Mouse (Mus musculus): Measurements from ENCODE around the gene Magi3. TPM values are rescaled to one million over a fixed set of nuclear protein-coding genes. Genes with fewer than 3 reads are reported as not detected.

Magi3 gene
- total RNA-seq (2021) = 10 to 100 TPM; 19.0 to 21.5 TPM
- long read RNA-seq, experiment 1, full-length matches to known transcripts = 5 of 12 reads
- long read RNA-seq, experiment 1, partial matches to known transcripts = 6 of 12 reads
- long read RNA-seq, experiment 1, other reads (novel, unspliced or antisense) = 1 of 12 reads
- long read RNA-seq, experiment 2, full-length matches to known transcripts = 10 of 14 reads
- long read RNA-seq, experiment 2, partial matches to known transcripts = 1 of 14 reads
- long read RNA-seq, experiment 2, other reads (novel, unspliced or antisense) = 3 of 14 reads

DNA sequence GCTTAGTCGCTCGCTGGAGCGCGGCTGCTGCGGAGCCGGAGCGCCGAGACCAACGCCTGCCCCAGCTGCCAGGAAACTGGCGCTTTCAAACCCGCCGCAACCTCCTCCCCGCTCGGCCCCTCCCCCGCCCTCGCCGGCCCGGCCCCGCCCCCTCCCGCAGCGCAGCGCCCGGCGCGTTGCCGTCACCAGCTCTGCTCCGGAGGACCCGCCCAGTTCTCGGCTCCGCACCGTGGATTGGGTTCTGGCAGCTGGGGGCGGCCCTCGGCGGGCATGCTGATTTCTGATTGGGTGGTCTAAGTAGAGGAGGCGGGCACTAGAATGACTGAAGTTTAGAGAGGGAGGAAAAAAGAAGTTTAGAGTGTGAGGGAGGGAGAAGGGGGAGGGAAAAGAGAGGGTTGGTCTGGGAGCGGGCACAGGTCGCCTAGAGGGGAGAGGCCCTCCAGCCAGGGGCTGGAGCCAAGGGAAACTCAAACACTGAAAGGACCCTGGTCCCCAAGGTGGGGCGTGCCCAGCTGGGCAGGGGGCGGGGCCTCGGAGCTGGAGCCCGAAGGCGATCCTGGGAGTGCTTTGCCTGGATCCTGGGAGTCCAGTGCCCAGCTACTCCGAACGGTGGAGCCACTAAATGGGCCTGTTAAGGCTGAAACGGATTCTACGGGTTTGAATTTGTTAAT lies at the start of gene Magi3:
TSS of gene Magi3 (minus strand) at position 80 of the 671 bp plus-strand sequence.
- peak; percentile 96 to 97 for DNase-seq (ENCODE audit: low spot score in 2 of 2)

GRCm38 (mm10) chr3:104264530-104265145 lies 44.5 kb upstream of the Magi3 start:
- no peak for DNase-seq (ENCODE audit: low spot score in 2 of 2)

- DNase-seq (ENCODE audit: low spot score in 2 of 2) = no peak
These were observed 40.0 kb upstream of the Magi3 start for GRCm38 (mm10) chr3:104260221-104260620.

- DNase-seq (ENCODE audit: low spot score in 2 of 2) = no peak
These were observed 39.0 kb upstream of the Magi3 start for GRCm38 (mm10) chr3:104259168-104259567.

GRCm38 (mm10) chr3:104257041-104257440 lies 36.9 kb upstream of the Magi3 start:
- DNase-seq (ENCODE audit: low spot score in 2 of 2) = no peak

DNA sequence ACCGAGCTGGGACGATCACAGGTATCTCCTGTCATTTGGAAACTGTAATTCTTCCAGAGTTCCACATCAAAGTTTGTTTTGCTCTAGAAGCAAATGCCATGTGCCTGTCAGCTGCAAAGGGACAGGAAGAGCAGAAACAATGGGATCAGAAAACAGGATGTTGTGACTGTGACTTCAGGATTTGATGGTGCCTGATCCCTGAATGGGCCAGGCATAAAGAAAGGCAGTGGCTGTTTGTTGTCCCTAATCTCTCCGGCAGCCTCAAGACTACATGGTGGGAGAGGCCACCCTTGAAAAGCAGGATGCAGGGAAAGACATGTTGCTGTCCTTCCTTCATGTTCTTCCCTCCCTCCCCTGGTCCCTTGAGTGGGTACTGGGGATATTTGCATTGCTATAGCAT lies 33.6 kb upstream of the Magi3 start:
- no peak for DNase-seq (ENCODE audit: low spot score in 2 of 2)

DNA sequence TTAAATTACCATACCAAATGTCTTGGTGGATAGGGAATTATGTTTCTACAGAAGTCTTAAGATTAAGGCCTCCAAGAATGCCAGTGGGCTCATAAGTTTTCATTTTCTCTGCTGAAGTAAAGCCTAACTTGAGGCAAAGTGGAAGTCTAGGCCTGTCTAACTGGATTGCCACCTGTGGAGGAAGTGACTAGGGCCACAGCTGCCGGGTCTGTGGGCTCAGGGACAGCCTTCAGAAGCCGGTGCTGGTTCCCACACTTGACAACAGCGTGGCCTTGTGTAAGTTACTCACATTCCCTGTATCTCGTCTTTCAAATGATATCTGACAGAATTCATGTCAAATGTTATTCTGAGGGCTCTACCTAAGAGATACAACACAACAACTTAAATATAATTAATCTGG lies 27.7 kb upstream of the Magi3 start:
- DNase-seq (ENCODE audit: low spot score in 2 of 2) = no peak

GRCm38 (mm10) chr3:104247057-104247456 lies 26.9 kb upstream of the Magi3 start:
- no peak for DNase-seq (ENCODE audit: low spot score in 2 of 2)

- no peak for DNase-seq (ENCODE audit: low spot score in 2 of 2)
These were observed 24.2 kb upstream of the Magi3 start for GRCm38 (mm10) chr3:104244373-104244772.

DNA sequence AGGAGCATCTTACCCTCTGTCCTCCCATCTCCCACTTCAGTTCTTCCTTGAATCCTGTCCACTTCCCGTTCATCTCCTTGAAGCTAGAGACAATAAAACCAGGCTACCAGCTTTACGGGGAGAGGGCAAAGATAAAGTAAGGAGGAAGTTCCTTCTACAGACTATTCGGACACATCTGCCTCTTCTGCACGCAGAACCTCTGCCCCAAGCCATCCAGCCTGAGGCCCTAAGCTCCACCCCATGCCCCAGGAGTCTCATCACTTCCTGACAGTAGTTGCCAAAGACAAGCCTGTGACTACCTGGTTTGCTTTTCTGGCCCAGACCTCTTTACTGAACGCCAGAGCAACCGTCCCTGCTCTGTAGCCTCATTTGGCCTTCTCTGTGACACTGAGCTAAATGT lies 23.8 kb upstream of the Magi3 start:
- no peak for DNase-seq (ENCODE audit: low spot score in 2 of 2)

DNA sequence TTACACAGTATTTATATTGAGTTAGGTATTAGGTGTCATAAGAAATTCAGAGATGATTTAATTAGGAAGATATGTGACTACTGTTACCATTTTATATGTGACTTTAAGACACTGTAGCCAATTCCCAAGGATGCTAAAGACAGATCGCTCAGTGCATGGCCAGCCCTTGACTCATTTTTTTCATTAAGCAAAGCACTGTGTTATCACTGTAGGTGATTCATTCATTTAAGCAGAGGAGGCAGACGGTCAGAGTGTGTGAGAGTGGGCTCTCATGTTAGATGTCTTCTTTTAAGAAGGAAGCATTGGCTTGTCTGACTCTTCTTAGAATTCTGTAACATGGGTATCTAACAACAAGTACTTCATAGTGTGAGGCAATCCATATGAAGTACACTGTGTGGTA lies 19.6 kb upstream of the Magi3 start:
- DNase-seq (ENCODE audit: low spot score in 2 of 2) = no peak

- no peak for DNase-seq (ENCODE audit: low spot score in 2 of 2)
These were observed 19.2 kb upstream of the Magi3 start for GRCm38 (mm10) chr3:104239376-104239775.

- DNase-seq (ENCODE audit: low spot score in 2 of 2) = no peak
These were observed 17.8 kb upstream of the Magi3 start for GRCm38 (mm10) chr3:104237846-104238440.

DNA sequence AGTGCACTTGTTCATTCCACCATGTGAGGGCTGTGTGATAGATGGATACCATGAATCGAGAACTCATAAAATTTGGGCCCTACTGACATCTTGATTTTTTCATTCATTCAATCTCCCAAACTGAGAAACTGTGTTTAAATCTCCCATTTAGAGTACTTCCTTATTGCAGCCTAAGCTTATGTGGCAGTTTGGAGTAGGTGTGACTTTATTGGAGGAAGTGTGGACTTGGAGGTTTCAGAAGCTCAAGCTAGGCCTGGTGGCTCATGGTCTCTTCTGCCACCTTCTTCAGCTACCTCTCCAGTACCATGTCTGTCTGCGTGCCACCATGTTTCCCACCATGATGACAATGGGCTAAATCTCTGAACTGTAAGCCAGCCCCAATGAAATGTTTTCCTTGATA lies 15.9 kb upstream of the Magi3 start:
- no peak for DNase-seq (ENCODE audit: low spot score in 2 of 2)

GRCm38 (mm10) chr3:104235099-104235498 lies 14.9 kb upstream of the Magi3 start:
- DNase-seq (ENCODE audit: low spot score in 2 of 2) = no peak

- no peak for DNase-seq (ENCODE audit: low spot score in 2 of 2)
These were observed 13.5 kb upstream of the Magi3 start for GRCm38 (mm10) chr3:104233366-104234312.

DNA sequence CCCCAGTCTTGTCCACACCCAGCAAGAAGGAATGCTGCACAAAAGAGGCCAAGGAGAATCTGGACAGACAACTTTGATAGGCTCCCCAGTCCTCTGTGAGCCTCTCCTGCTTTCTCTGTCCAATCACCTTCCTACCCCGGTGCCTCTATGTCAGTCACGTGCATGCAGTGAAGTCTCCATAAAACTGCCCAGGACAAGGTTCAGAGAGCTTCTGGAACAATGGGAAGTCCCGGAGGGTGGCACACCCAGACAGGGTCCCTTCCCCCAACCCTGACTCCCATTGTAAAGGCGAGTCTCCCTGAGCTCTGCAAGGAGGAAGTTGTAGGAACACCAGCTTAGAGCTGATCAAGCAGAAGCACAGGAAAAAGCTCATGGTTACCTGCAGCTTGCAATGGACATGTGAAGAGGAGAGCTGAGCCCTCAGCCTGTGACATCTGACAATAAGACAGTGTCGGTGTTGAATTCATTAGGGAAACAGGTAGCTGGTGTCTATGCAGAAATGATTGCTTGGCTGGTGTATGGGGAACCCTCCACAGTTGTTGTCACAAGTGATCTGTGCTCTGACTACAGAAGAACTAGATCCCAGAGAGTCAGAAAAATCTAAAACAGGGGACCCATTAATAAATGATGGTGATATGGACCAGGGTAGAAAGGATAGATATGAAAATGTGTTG lies 7.4 kb upstream of the Magi3 start:
- peak in 1 of 2 experiments; percentile 10 for DNase-seq (ENCODE audit: low spot score in 2 of 2)

GRCm38 (mm10) chr3:104226731-104227130 lies 6.6 kb upstream of the Magi3 start:
- DNase-seq (ENCODE audit: low spot score in 2 of 2) = peak in 1 of 2 experiments; percentile 51

DNA sequence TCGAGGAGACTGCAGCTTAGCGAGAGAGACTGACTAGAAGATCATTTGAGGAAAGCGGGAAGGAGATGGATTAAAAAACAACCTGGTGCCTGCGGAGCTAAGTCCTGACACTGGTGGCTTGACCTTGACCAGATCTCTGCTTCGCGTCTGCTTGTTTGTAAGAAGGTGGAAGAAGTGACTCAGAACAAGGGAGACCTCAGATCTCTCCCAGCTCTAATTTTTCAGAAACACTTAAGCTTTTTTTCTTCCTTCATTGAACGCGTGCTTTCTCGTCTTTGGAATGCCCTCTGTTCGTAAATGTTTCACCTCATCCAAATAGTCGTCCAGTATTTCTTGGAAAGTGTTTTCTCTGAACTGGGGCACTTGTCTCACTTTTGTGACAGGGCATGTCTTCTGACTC lies 982 bp upstream of the Magi3 start:
- no peak for DNase-seq (ENCODE audit: low spot score in 2 of 2)
